Mouse (Mus musculus) kidney, embryonic 14.5 days (tissue): ENCODE measurements around the gene Hmbs. TPM values are rescaled to one million over a fixed set of nuclear protein-coding genes. Genes with fewer than 3 reads are reported as not detected.

Experiments
- ATAC-seq: fragments of 200-750 bp; cut with Nextera tagmentation; 2 replicates; pipeline ENCODE4 v1.8.0; 2017; ENCODE audit warnings: moderate number of reproducible peaks, mild to moderate bottlenecking, moderate TSS enrichment, moderate library complexity; ENCODE audit not compliant: low FRiP score, low TSS enrichment
- H3K27ac ChIP-seq: fragments of 300-500 bp; sonication (generic); 2 replicates; pipeline ENCODE4 v1.5.1; 2014; ENCODE audit warnings: low read depth, mild to moderate bottlenecking, low read length, moderate library complexity, mixed read lengths
- H3K27me3 ChIP-seq: fragments of 300-500 bp; sonication (generic); 2 replicates; pipeline ENCODE4 v1.6.1; 2014; ENCODE audit warnings: mild to moderate bottlenecking, low read length; ENCODE audit not compliant: control insufficient read depth, insufficient read depth
- H3K36me3 ChIP-seq: fragments of 300-500 bp; sonication (generic); 2 replicates; pipeline ENCODE4 v1.6.1; 2014; ENCODE audit warnings: low read length, mixed read lengths; ENCODE audit not compliant: control insufficient read depth, insufficient read depth
- H3K4me1 ChIP-seq: fragments of 300-500 bp; sonication (generic); 2 replicates; pipeline ENCODE4 v1.6.1; 2014; ENCODE audit warnings: low read length, mixed read lengths; ENCODE audit not compliant: control insufficient read depth, insufficient read depth
- H3K4me2 ChIP-seq: fragments of 300-500 bp; sonication (generic); replicated peaks from 2 replicates; pipeline ENCODE4 v1.6.1; 2014; ENCODE audit warnings: low read depth, mild to moderate bottlenecking, low read length
- H3K4me3 ChIP-seq: fragments of 300-500 bp; sonication (generic); 2 replicates; pipeline ENCODE4 v1.5.1; 2014; ENCODE audit warnings: mild to moderate bottlenecking, low read length
- H3K9ac ChIP-seq: fragments of 300-500 bp; sonication (generic); 2 replicates; pipeline ENCODE4 v1.6.1; 2014; ENCODE audit warnings: low read depth, mild to moderate bottlenecking, low read length, moderate library complexity
- H3K9me3 ChIP-seq: fragments of 300-500 bp; sonication (generic); 2 replicates; pipeline ENCODE4 v1.6.1; 2016; ENCODE audit warnings: low read length; ENCODE audit not compliant: control insufficient read depth
- WGBS: fragments of 180-500 bp; shearing (Covaris S2); extraction: QIAGEN DNeasy Blood & Tissue Kit; methylation state at CpG from one replicate; pipeline ENCODE4 v1.1.7; 2014; 5-methylcytosine and 5-hydroxymethylcytosine counted together
- polyA plus RNA-seq: library from polyadenylated mRNA; unstranded; fragments of >200 nt; fragmentation: Nextera tagmentation; extraction: Ambion mirVana; gene quantifications from 2 replicates; pipeline ENCODE4 v1.2.1, GENCODE M21; 2014

Hmbs gene
- polyA plus RNA-seq, 1 experiment from 2014 or later = 136 TPM

DNA sequence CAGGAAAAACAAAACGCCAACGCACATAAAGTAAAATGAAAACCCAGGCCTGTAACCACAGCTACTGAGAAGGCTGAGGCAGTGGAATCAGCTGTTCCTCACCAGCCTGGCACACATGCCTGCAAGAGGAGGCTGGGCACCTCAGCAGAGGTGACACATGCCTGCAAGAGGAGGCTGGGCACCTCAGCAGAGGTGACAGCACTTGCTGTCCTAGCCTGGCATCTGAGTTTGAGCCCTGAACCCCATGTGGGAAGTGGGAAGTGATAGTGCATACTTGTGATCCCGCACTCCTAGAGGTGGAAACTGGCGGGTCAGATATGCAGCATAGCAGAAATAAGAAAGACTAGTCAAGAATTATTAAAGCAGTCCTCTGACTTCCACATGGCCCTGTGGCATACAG, 7.4 kb upstream of the Hmbs start:
- 98% methylated on average over 4 of the region's 4 CpGs for WGBS
- Histone ChIP-seq H3K4me2 (no peak overlapping the region), H3K27ac (no peak overlapping the region), H3K27me3 (no peaks in the 10 kb centered on the region), H3K4me3 (no peak overlapping the region), H3K4me1 (no peaks in the 10 kb centered on the region), H3K9ac (no peak overlapping the region), H3K36me3 (peaks cover 93% of the 10 kb centered on the region), H3K9me3 (no peaks in the 10 kb centered on the region)
- no peak for ATAC-seq

DNA sequence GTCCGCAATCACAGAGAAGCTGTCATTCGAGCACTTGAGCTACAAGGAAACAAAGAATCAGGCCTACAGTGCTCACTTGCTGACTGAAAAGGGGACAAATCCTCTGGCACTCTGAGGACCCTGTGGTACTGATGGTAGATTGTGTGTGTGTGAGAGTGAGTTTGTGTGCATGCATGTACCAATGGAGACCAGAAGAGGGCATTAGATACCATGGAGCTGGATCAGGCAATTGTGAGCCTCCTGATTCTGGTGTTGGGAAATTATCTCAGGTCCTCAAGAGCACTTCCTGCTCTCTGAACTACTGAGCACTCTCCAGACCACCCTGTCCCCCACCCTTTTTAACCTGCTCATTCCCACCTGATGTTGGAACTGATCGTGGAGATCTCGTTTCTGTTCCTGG, 4.5 kb upstream of the Hmbs start:
- H3K9ac ChIP-seq = no peak overlapping the region
- H3K4me2 ChIP-seq = no peak overlapping the region
- H3K27ac ChIP-seq = no peak overlapping the region
- no peaks in the 10 kb centered on the region for H3K4me1 ChIP-seq
- ATAC-seq = no peak
- H3K9me3 ChIP-seq = no peaks in the 10 kb centered on the region
- no peak overlapping the region for H3K4me3 ChIP-seq
- WGBS = 100% methylated on average over 4 of the region's 4 CpGs
- H3K36me3 ChIP-seq = peaks cover 69% of the 10 kb centered on the region
- H3K27me3 ChIP-seq = no peaks in the 10 kb centered on the region

DNA sequence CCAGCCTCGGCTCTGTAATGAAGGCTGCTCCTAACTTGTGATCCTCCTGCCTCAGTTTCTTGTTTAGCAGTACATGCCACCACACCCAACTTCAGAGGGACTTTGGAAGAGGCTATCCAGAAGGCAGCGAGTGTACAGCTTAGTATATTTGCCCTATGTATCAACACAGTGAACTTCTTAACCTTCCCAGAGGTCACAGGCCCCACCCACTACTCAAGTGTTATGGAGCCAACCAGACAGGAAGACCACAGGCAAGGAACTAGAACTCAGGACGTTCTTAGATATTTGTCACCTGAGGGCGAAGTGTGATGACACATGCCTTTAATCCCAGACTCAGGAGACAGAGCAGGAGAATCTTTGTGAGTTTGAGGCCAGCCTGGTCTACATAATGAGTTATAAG, 3.6 kb upstream of the Hmbs start:
- H3K4me3 ChIP-seq = no peak overlapping the region
- peaks cover 6% of the 10 kb centered on the region; the same call in 1 of the 2 replicates for H3K4me1 ChIP-seq
- peaks cover 60% of the 10 kb centered on the region for H3K36me3 ChIP-seq
- H3K4me2 ChIP-seq = no peak overlapping the region
- no peak for ATAC-seq
- no peak overlapping the region for H3K27ac ChIP-seq
- no peak overlapping the region for H3K9ac ChIP-seq
- no peaks in the 10 kb centered on the region for H3K9me3 ChIP-seq
- H3K27me3 ChIP-seq = no peaks in the 10 kb centered on the region
- whole genome bisulfite sequencing = 94% methylated on average over 4 of the region's 4 CpGs

DNA sequence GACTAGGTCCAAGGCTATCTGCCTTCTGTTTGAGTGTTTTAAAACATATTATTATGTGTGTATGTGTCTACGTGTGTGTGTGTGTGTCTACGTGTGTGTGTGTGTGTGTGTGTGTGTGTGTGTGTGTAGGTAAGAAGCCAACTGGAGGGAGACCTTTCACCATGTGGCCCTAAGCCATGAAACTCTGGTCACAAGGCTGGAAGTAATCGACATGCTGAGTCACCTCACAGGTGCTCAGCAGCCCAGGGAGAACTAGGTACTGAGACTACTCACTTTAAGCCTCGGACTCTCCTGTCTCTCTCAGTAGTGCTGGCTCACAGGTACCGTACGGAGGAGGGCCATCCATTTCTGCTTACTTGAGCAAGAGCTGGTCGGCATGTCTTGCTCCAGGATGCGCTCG, 3.1 kb upstream of the Hmbs start:
- ATAC-seq = no peak
- Histone ChIP-seq H3K27ac (no peak overlapping the region), H3K36me3 (peaks cover 55% of the 10 kb centered on the region), H3K27me3 (no peaks in the 10 kb centered on the region), H3K4me2 (no peak overlapping the region), H3K4me1 (peaks cover 11% of the 10 kb centered on the region; the same call in 1 of the 2 replicates), H3K9ac (no peak overlapping the region), H3K9me3 (no peaks in the 10 kb centered on the region), H3K4me3 (no peak overlapping the region)
- 92% methylated on average over 9 of the region's 9 CpGs for WGBS

DNA sequence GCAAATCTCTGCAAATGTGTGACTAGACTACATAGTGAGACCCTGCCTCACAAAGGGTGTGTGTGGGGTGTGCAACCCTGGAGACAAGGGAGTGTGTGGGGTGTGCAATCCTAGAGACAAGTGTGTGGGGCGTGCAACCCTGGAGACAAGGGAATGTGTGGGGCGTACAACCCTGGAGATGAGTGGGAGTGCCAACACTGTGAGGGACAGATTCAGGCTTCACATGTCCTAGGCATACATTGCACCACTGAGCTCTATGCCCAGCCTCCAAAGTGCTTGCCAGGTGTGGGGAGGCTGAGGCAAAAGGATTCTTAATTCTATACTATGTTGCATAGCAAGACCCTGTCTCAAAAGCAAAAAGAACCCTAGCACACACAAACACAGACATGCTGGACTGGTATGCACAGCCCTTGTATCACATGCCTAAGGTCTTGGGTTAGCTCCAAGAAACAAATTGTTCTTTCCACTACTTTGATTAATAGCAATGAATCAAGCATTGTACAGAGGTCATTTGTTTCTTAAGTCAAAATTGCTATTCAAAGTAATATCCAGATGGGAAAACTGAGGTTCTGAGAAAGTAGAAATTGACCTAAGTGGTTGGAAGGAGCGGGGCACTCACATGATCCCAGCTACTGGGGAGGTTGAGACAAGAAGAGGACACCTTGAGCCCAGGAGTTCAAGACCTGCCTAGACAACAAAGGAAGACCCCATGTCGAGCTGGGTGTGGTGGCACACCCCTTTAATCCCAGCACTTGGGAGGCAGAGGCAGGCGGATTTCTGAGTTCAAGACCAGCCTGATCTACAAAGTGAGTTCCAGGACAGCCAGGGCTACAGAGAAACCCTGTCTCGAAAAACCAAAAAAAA, 1.8 kb upstream of the Hmbs start:
- H3K4me2 ChIP-seq = no peak overlapping the region
- H3K27me3 ChIP-seq = no peaks in the 10 kb centered on the region
- 86% methylated on average over 6 of the region's 6 CpGs for whole genome bisulfite sequencing
- no peak overlapping the region for H3K27ac ChIP-seq
- no peak overlapping the region for H3K4me3 ChIP-seq
- no peaks in the 10 kb centered on the region for H3K9me3 ChIP-seq
- peaks cover 12% of the 10 kb centered on the region; the same call in 1 of the 2 replicates for H3K4me1 ChIP-seq
- ATAC-seq = no peak
- peaks cover 46% of the 10 kb centered on the region for H3K36me3 ChIP-seq
- no peak overlapping the region for H3K9ac ChIP-seq

DNA sequence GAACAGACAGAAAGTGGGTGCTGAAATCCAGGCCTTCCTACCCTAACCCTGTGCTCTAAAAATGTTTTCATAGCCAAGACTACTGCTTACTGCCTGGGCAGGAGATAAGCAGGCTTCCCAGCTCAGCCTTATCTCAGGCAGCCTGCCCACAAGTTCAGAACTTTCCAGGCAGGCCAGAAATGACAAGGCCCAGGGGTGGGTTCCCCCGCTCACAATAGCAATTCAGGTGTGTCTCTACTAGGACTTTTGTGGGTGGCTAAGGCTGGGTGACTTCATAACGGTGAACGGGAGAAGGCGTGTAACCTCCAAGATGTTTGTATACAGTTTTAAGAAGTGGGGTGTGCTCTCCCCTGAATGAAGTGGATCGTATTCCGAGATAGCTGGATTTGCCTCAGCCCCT, 738 bp downstream of the Hmbs start:
- peak; percentile 5; the same call in 1 of the 2 replicates for ATAC-seq
- Histone ChIP-seq H3K4me2 (peak overlapping the region; percentile 84), H3K27me3 (no peaks in the 10 kb centered on the region), H3K9ac (peak overlapping the region; percentile 73), H3K36me3 (peaks cover 45% of the 10 kb centered on the region), H3K4me1 (peaks cover 12% of the 10 kb centered on the region; the same call in 1 of the 2 replicates), H3K9me3 (no peaks in the 10 kb centered on the region), H3K4me3 (peak overlapping the region; percentile 64), H3K27ac (peak overlapping the region; percentile 95; the same call in 1 of the 2 replicates)
- WGBS = 8% methylated on average over 6 of the region's 6 CpGs

DNA sequence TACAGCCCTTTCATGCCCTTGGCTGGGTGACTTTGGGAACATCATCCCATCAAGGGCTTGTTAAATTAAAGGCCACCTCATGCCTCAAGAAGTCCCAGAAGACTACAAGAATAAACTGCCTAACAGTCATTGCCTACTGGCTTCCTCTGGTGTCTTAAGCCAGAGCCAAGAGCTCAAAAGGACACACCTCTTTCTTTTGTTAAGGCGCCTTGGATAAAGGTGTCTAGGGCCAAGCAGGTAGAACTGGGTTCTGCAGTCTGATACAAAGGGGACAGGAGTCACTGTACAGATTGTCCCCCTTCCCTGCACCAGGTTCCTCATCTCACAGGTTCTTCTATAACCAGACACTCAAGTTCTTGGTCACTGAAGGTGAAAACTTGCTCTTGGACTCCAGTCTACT, 1.4 kb downstream of the Hmbs start:
- no peak overlapping the region for H3K9ac ChIP-seq
- ATAC-seq = no peak
- no peaks in the 10 kb centered on the region for H3K27me3 ChIP-seq
- H3K4me2 ChIP-seq = no peak overlapping the region; the same call in 1 of the 2 replicates
- H3K27ac ChIP-seq = no peak overlapping the region
- H3K36me3 ChIP-seq = peaks cover 42% of the 10 kb centered on the region
- H3K4me1 ChIP-seq = peaks cover 15% of the 10 kb centered on the region
- 94% methylated on average over 1 of the region's 1 CpGs for WGBS
- no peak overlapping the region for H3K4me3 ChIP-seq
- no peaks in the 10 kb centered on the region for H3K9me3 ChIP-seq

DNA sequence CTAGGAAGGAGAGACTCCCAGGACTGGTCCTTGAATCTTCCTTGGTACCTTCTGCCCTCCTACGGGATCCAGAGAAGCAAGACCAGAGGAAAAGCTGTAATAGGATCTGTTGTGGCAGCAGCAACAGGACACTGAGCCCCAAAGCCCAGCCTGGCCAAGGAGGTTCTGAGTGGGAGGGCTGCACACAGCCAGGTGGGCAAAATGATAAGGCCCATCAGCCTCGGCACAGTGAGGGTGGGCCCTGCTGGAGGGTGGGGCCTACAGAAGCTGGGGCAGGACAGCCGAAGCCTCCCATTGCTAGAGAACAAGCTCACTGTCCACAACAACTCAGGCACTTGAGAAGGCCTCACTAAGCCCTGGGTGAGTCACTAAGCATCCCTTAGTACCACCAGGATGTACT, 1.9 kb downstream of the Hmbs start:
- WGBS = 59% methylated on average over 3 of the region's 3 CpGs
- no peak for ATAC-seq
- Histone ChIP-seq H3K36me3 (peaks cover 42% of the 10 kb centered on the region), H3K4me3 (no peak overlapping the region), H3K9ac (no peak overlapping the region), H3K4me2 (no peak overlapping the region), H3K27me3 (no peaks in the 10 kb centered on the region), H3K27ac (no peak overlapping the region), H3K9me3 (no peaks in the 10 kb centered on the region), H3K4me1 (peaks cover 19% of the 10 kb centered on the region)

DNA sequence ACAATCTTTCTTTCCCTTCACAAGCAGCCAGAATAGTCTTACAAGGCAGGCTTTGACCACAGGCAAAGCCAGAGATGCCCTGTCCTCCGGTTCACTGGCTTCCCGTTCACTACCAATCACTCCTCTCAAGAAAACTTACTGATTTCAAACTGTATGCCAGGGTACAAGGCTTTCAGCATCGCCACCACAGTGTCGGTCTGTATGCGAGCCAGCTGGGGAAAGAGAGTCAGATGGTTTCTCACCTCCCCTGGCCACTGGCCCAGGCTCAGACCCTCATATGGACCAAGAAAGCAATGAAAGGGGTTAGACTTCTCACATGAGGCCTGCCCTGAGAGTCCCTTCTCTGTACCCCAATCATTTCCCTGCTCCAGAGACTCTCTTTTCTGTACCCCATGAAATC, 2.5 kb downstream of the Hmbs start:
- ATAC-seq = no peak
- H3K27me3 ChIP-seq = no peaks in the 10 kb centered on the region
- H3K4me3 ChIP-seq = no peak overlapping the region; the same call in 1 of the 2 replicates
- no peak overlapping the region for H3K9ac ChIP-seq
- H3K36me3 ChIP-seq = peaks cover 44% of the 10 kb centered on the region
- no peaks in the 10 kb centered on the region for H3K9me3 ChIP-seq
- peaks cover 26% of the 10 kb centered on the region for H3K4me1 ChIP-seq
- no peak overlapping the region for H3K4me2 ChIP-seq
- no peak overlapping the region for H3K27ac ChIP-seq
- 84% methylated on average over 5 of the region's 5 CpGs for WGBS
